Mouse (Mus musculus) lung, adult 2 months (tissue): ENCODE measurements around the gene Npas3. TPM values are rescaled to one million over a fixed set of nuclear protein-coding genes. Genes with fewer than 3 reads are reported as not detected.

Source experiments
- DNase-seq: peaks from one replicate; pipeline ENCODE4 v3.0.0; 2022
- H3K4me1 ChIP-seq: fragments of 200-500 bp; 2 replicates; pipeline ENCODE4 v1.6.1; 2011; ENCODE audit warnings: low read length; ENCODE audit not compliant: control insufficient read depth, insufficient read depth
- H3K4me3 ChIP-seq: fragments of 200-500 bp; replicated peaks from 2 replicates; pipeline ENCODE3; 2011; ENCODE audit warnings: low read depth, mild to moderate bottlenecking, control low read depth, low read length; ENCODE audit errors: extremely low read depth
- CTCF ChIP-seq: fragments of 200-500 bp; IDR thresholded peaks from 2 replicates; pipeline ENCODE4 v1.5.1; 2011; ENCODE audit warnings: mild to moderate bottlenecking, low read length, control low read depth; ENCODE audit not compliant: insufficient read depth
- POLR2A ChIP-seq: fragments of 200-500 bp; IDR thresholded peaks from 2 replicates; pipeline ENCODE4 v1.6.1; 2011; ENCODE audit warnings: low read depth, mild to moderate bottlenecking, control low read depth, low read length, borderline replicate concordance; ENCODE audit errors: extremely low read depth
- WGBS: fragments of 180-500 bp; shearing (Covaris S2); methylation state at CpG from one replicate; pipeline ENCODE4 v1.1.7; 2018; 5-methylcytosine and 5-hydroxymethylcytosine counted together
- polyA plus RNA-seq: library from polyadenylated mRNA; depleted of rRNA; stranded (reverse); fragments of >200 nt; gene quantifications from 2 replicates; pipeline ENCODE4 v1.2.3, GENCODE M21; 2012

The Npas3 gene
- polyA plus RNA-seq, 1 experiment, result 0.05 TPM

DNA sequence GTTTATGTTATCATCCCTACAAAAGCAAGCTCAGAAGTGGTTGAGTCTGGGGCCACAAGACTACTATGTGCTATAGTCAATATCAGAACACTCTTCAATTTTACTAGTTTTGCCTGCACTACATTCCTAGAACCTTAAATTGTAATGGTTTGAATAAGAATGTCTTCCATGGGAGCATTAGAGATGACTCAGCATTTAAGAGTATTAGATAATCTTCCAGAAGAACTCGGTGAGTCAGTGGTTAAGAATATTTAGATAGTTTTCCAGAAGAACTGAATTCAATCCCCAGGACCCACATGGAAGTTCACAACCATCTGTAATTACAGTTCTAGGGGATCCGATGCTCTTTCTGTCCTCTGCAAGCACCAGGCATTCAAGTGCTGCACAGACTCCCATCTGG, 280.9 kb downstream of the Npas3 start:
- 81% methylated on average over 2 of the region's 2 CpGs for WGBS
- no peaks in the 10 kb centered on the region for H3K4me1 ChIP-seq
- no peak for TF ChIP-seq CTCF
- H3K4me3 ChIP-seq, result no peak overlapping the region
- DNase-seq, result no peak

- TF ChIP-seq POLR2A, result no peak
- no peak for TF ChIP-seq CTCF
- H3K4me3 ChIP-seq, result no peak overlapping the region
- WGBS, result 63% methylated on average over 5 of the region's 5 CpGs
- no peak for DNase-seq
- no peaks in the 10 kb centered on the region for H3K4me1 ChIP-seq
Observed at GRCm38 (mm10) chr12:53536816-53537215, 288.3 kb downstream of the Npas3 start.

DNA sequence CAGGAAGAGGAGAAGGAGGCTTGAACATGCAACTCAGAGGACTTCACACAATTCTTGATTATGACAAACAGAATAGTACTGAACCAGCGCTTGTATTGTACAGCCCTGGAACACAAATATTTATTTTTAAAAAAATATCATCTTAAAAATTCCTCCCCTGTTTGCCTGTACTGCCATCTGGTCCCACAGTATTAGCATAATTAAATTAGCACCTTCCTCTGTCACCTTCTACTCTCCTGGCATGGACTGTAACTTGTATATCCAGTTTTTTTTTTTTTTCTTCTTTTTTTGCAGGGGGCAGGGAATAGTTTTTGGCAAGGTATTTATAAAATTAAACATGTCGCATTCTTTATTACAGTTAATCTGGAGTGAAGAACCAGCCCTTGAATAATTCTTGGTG, 307.9 kb downstream of the Npas3 start:
- TF ChIP-seq CTCF, result no peak
- no peak for TF ChIP-seq POLR2A
- WGBS, result 88% methylated on average over 2 of the region's 2 CpGs
- no peaks in the 10 kb centered on the region for H3K4me1 ChIP-seq
- DNase-seq, result no peak
- H3K4me3 ChIP-seq, result no peak overlapping the region

DNA sequence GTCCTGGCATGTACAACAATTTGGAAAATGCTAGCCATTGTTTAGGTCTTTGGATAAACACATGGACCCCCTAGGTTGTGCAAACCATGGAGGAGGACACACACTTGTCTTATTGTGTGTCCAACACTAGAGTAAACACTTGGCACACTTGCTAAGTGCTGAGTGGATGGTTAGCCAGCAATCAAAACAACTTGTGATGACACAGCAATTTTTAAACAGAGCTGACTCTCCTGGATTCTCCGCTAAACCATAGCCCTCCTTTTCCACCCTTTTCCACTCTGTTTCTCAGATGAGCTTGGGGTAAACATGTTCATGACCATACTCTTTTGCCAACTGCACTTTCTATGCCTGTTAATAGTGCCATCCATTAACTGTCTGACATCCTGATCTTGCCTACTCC, 309.8 kb downstream of the Npas3 start:
- no peaks in the 10 kb centered on the region for H3K4me1 ChIP-seq
- DNase-seq, result no peak
- 77% methylated on average over 1 of the region's 1 CpGs for WGBS
- no peak for TF ChIP-seq CTCF
- no peak for TF ChIP-seq POLR2A
- no peak overlapping the region for H3K4me3 ChIP-seq

DNA sequence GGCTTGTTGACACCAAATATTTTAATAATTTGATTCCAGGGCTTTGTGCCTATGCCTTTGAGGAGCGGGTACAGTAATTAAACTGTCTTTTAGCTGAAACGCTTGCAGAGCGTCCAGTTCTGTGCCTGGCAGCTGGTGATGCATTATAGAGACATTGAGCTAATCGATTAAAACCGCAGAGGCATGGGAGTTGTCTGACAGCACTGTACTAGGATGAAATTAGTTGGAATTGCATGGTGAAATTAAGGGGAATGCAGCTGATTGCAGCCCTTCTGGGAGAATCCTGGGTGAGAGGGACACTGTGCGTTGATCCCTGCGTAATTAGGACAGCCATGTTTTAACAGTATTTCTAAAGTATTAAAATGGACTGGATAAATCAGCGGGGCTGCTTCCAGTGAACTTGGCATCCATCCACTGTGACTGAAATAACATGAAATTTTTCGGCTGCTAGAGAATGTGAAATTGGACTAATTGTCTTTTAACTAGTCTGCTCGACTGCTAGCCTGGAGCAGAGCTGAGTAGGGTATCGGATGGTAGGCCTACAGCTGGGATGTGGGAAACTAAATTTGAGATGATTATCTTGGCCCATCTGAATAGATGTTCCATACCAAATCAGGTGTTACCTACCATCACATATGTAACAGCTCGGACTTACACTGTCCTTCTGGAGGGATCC, 318.4 kb downstream of the Npas3 start:
- TF ChIP-seq POLR2A (no peak), CTCF (no peak)
- DNase-seq, result no peak
- Histone ChIP-seq H3K4me1 (no peaks in the 10 kb centered on the region), H3K4me3 (no peak overlapping the region)
- 79% methylated on average over 12 of the region's 12 CpGs for WGBS

DNA sequence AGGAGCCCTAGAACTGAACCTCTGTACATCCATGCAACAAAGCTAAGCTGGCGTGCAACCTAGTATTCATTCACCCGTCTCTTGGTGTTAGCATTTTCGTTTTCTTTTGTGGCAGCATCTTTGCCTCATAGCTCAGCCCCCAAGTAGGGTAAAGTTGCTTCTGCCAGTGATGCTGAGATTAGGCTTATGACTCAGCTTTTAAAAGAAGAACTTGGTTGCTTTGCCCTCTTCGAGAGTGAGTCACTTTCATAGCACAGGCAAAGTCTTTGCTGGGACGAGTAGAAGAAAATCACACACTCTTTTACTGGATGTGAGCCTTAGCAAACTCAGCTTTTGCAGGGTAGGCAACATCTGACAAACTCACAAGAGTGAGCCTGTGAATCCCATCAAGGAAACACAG, 332.7 kb downstream of the Npas3 start:
- TF ChIP-seq CTCF (no peak), POLR2A (no peak)
- no peak overlapping the region for H3K4me3 ChIP-seq
- H3K4me1 ChIP-seq, result no peaks in the 10 kb centered on the region
- DNase-seq, result no peak
- WGBS, result 82% methylated on average over 5 of the region's 5 CpGs

DNA sequence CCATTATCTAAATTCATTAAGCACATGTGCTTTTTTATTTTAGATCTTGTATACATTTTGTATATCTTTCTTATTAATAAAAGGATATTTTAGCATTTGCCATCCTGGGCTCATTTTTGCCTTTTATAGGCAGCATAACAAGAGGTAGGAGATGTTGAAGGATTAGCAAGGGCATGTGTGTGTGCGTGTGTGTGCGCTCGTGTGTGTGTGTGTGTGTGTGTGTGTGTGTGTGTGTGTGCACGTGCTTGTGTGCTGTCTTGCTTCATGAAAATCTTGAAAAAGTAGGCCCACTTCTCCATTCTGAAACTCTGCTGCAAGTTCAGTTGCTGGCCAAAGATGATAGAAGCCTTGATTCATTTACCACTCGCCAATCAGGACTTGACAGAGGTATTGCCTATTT, 338.8 kb downstream of the Npas3 start:
- no peak for DNase-seq
- TF ChIP-seq POLR2A (no peak), CTCF (no peak)
- Histone ChIP-seq H3K4me1 (no peaks in the 10 kb centered on the region), H3K4me3 (no peak overlapping the region)
- WGBS, result 79% methylated on average over 5 of the region's 5 CpGs

GRCm38 (mm10) chr12:53587691-53588504, 339.4 kb downstream of the Npas3 start:
- TF ChIP-seq POLR2A (no peak), CTCF (no peak)
- DNase-seq, result no peak
- Histone ChIP-seq H3K4me1 (no peaks in the 10 kb centered on the region), H3K4me3 (no peak overlapping the region)
- 68% methylated on average over 19 of the region's 19 CpGs for WGBS

GRCm38 (mm10) chr12:53589446-53589961, 341.0 kb downstream of the Npas3 start:
- H3K4me1 ChIP-seq, result no peaks in the 10 kb centered on the region
- H3K4me3 ChIP-seq, result no peak overlapping the region
- DNase-seq, result no peak
- 68% methylated on average over 6 of the region's 6 CpGs for WGBS
- TF ChIP-seq POLR2A, result no peak
- TF ChIP-seq CTCF, result no peak

- no peak for TF ChIP-seq POLR2A
- no peak for TF ChIP-seq CTCF
- Histone ChIP-seq H3K4me1 (no peaks in the 10 kb centered on the region), H3K4me3 (no peak overlapping the region)
- 81% methylated on average over 6 of the region's 6 CpGs for WGBS
- DNase-seq, result no peak
Observed at GRCm38 (mm10) chr12:53605661-53606060, 357.2 kb downstream of the Npas3 start.
